Comparison of ENCODE assay signal across 10 mouse cellular contexts in genomic region chr3:86862245-86862938, GRCm38 (mm10). TPM values are rescaled to one million over a fixed set of nuclear protein-coding genes. Genes with fewer than 3 reads are reported as not detected.
DNase-seq lines count a peak whose midpoint lies in the region; ATAC-seq and TF ChIP-seq lines count a peak whose summit lies in the region.
"Had no signal": no experiment of that assay in that cellular context is flagged by ENCODE, and none has a peak within 500 bp of the region (broad histone marks: within the 10 kb centered on the region; RNA-seq: fewer than 3 reads in every experiment).

No protein-coding gene starts in this region.

- no peaks in the 10 kb centered on the region for H3K9me3 ChIP-seq in embryonic facial prominence, embryonic 14.5 days (ENCODE audit: control insufficient read depth, low read length)
- H3K9me3 ChIP-seq in hindbrain, embryonic 14.5 days (ENCODE audit: control insufficient read depth, low read length): no peaks in the 10 kb centered on the region
- H3K9me3 ChIP-seq in midbrain, embryonic 14.5 days (ENCODE audit: control insufficient read depth, low read length): no peaks in the 10 kb centered on the region

- no peak for TF ChIP-seq CTCF in lung, adult 2 months (IDR thresholded peaks at IDR 0.05; ENCODE audit: insufficient read depth, low read length)

- no peak overlapping the region for H3K4me3 ChIP-seq in embryonic facial prominence, embryonic 14.5 days (ENCODE audit: low read depth, low read length)
- no peak overlapping the region for H3K4me3 ChIP-seq in hindbrain, embryonic 14.5 days (replicated peaks; ENCODE audit: low read length)
- no peak overlapping the region for H3K4me3 ChIP-seq in midbrain, embryonic 14.5 days (replicated peaks; ENCODE audit: low read depth, low read length)
- H3K4me3 ChIP-seq in lung, adult 2 months (replicated peaks; ENCODE audit: extremely low read depth, low read depth, low read length): no peak overlapping the region

- H3K4me1 ChIP-seq in embryonic facial prominence, embryonic 14.5 days (ENCODE audit: control insufficient read depth, insufficient read depth, low read length): peaks cover 9% of the 10 kb centered on the region
- H3K4me1 ChIP-seq in hindbrain, embryonic 14.5 days (replicated peaks; ENCODE audit: control insufficient read depth, insufficient read depth, low read length): peaks cover 55% of the 10 kb centered on the region
- H3K4me1 ChIP-seq in midbrain, embryonic 14.5 days (ENCODE audit: control insufficient read depth, insufficient read depth, low read length): peaks cover 46% of the 10 kb centered on the region
- no peaks in the 10 kb centered on the region for H3K4me1 ChIP-seq in lung, adult 2 months (ENCODE audit: control insufficient read depth, insufficient read depth, low read length)

- TF ChIP-seq POLR2A in lung, adult 2 months (IDR thresholded peaks at IDR 0.05; ENCODE audit: borderline replicate concordance, extremely low read depth, low read depth, low read length): no peak

- H3K27me3 ChIP-seq in embryonic facial prominence, embryonic 14.5 days (replicated peaks; ENCODE audit: control insufficient read depth, insufficient read depth, low read length): no peaks in the 10 kb centered on the region
- H3K27me3 ChIP-seq in hindbrain, embryonic 14.5 days (ENCODE audit: control insufficient read depth, insufficient read depth, low read length): no peaks in the 10 kb centered on the region
- no peaks in the 10 kb centered on the region for H3K27me3 ChIP-seq in midbrain, embryonic 14.5 days (ENCODE audit: control insufficient read depth, insufficient read depth, low read length)

- no peak for DNase-seq in cerebellum, postnatal 14 days
- no peak for DNase-seq in embryonic facial prominence, embryonic 14.5 days (ENCODE audit: low spot score)
- DNase-seq in hindbrain, embryonic 14.5 days (ENCODE audit: low spot score): no peak
- no peak for DNase-seq in midbrain, embryonic 14.5 days
- DNase-seq in gastrocnemius, postnatal 4 days (ENCODE audit: low spot score in 2 of 2): no peak
- DNase-seq in lung, adult 2 months: no peak
- no peak for DNase-seq in heart, adult 18-20 months
- DNase-seq: heart, postnatal 10 days had no signal

- no peak overlapping the region for H3K9ac ChIP-seq in embryonic facial prominence, embryonic 14.5 days (ENCODE audit: low read depth, low read length)
- H3K9ac ChIP-seq in hindbrain, embryonic 14.5 days: no peak overlapping the region
- H3K9ac ChIP-seq in midbrain, embryonic 14.5 days (replicated peaks; ENCODE audit: low read length): no peak overlapping the region

- no peaks in the 10 kb centered on the region for H3K36me3 ChIP-seq in embryonic facial prominence, embryonic 14.5 days (ENCODE audit: control insufficient read depth, insufficient read depth, low read length)
- no peaks in the 10 kb centered on the region for H3K36me3 ChIP-seq in hindbrain, embryonic 14.5 days (replicated peaks; ENCODE audit: control insufficient read depth, insufficient read depth)
- H3K36me3 ChIP-seq in midbrain, embryonic 14.5 days (ENCODE audit: control insufficient read depth, insufficient read depth, low read length): no peaks in the 10 kb centered on the region

- H3K4me2 ChIP-seq in embryonic facial prominence, embryonic 14.5 days (ENCODE audit: low read depth, low read length): no peak overlapping the region
- H3K4me2 ChIP-seq in hindbrain, embryonic 14.5 days (replicated peaks): peak overlapping the region; percentile 34; the same call in 1 of the 2 replicates
- H3K4me2 ChIP-seq in midbrain, embryonic 14.5 days (ENCODE audit: low read length): peak overlapping the region; percentile 39

- ATAC-seq in cerebellum, adult (ENCODE audit: insufficient number of reproducible peaks, low FRiP score, low TSS enrichment): 0 out of 2 replicates have a peak, but pooled peaks have one; percentile 6
- peak; percentile 62; the same call in 1 of the 2 replicates for ATAC-seq in embryonic facial prominence, embryonic 14.5 days (ENCODE audit: low read depth)
- ATAC-seq in hindbrain, embryonic 14.5 days (ENCODE audit: low FRiP score): peak; percentile 38; the same call in 1 of the 2 replicates
- ATAC-seq in midbrain, embryonic 14.5 days (ENCODE audit: low FRiP score, low TSS enrichment): peak; percentile 38; the same call in 1 of the 2 replicates
- ATAC-seq: activated CD4-positive, CD25-positive, alpha-beta regulatory T cell, adult 4 months had no signal

- H3K27ac ChIP-seq in embryonic facial prominence, embryonic 14.5 days (replicated peaks; ENCODE audit: low read depth, low read length): no peak overlapping the region
- peak overlapping the region; percentile 59 for H3K27ac ChIP-seq in hindbrain, embryonic 14.5 days
- H3K27ac ChIP-seq in midbrain, embryonic 14.5 days (replicated peaks; ENCODE audit: low read depth, low read length): peak overlapping the region; percentile 83

- 77% methylated on average over 10 of the region's 10 CpGs for WGBS in embryonic facial prominence, embryonic 14.5 days
- 46% methylated on average over 10 of the region's 10 CpGs for WGBS in hindbrain, embryonic 14.5 days
- WGBS in midbrain, embryonic 14.5 days: 59% methylated on average over 10 of the region's 10 CpGs
- 67% methylated on average over 10 of the region's 10 CpGs for WGBS in lung, adult 2 months

RNA-seq across cellular contexts. Expression of gene Dclk2, which starts 58.3 kb away (rescaled TPM):
- 9.9 and 13.0 TPM in 2 replicates for polyA plus RNA-seq in embryonic facial prominence, embryonic 14.5 days (2014; fragmentation: Nextera tagmentation; extraction: Ambion mirVana)
- 87.4 and 88.8 TPM in 2 replicates for polyA plus RNA-seq in hindbrain, embryonic 14.5 days (2014; fragmentation: Nextera tagmentation; extraction: Ambion mirVana)
- polyA plus RNA-seq in midbrain, embryonic 14.5 days (2014; fragmentation: Nextera tagmentation; extraction: Ambion mirVana): 78.9 and 91.1 TPM in 2 replicates
- total RNA-seq in gastrocnemius, postnatal 4 days (2021): 10 to 100 TPM in 1 of 2 experiments, 1 to 10 TPM in 1; 7.0 to 10.0 TPM
- 3.5 and 4.0 TPM in 2 replicates for polyA plus RNA-seq in lung, adult 2 months (2012; rRNA removed)
- 1 to 10 TPM in 1 of 2 experiments, under 1 TPM in 1; 0.99 to 1.3 TPM for total RNA-seq in heart, adult 18-20 months (2021)

Comparison
In these comparisons a context has a peak if more than half of its experiments do, and no peak if none do; other contexts are left out.
1. ATAC-seq: peak in every context shown above with its lines; median percentile 62 in embryonic facial prominence, embryonic 14.5 days; 38 in hindbrain, embryonic 14.5 days; 38 in midbrain, embryonic 14.5 days; 6 in cerebellum, adult.